Mouse (Mus musculus) myocyte (in vitro differentiated cells): ENCODE measurements around the gene Galnt7. TPM values are rescaled to one million over a fixed set of nuclear protein-coding genes. Genes with fewer than 3 reads are reported as not detected.

Experiments used
- H3K27me3 ChIP-seq: one replicate; pipeline ENCODE4 v1.6.1; 2011; ENCODE audit not compliant: control insufficient read depth, insufficient read depth, insufficient read length
- H3K36me3 ChIP-seq: one replicate; pipeline ENCODE4 v1.6.1; 2011; ENCODE audit not compliant: control insufficient read depth, insufficient read depth
- H3K4me2 ChIP-seq: one replicate; pipeline ENCODE4 v1.6.1; 2011; ENCODE audit warnings: low read depth, control low read depth
- H3K4me3 ChIP-seq: one replicate; pipeline ENCODE4 v1.5.1; 2011; ENCODE audit warnings: mild to moderate bottlenecking, control low read depth, moderate library complexity
- H3K79me2 ChIP-seq: one replicate; pipeline ENCODE4 v1.6.1; 2011; ENCODE audit not compliant: control insufficient read depth, insufficient read depth
- H3ac ChIP-seq: one replicate; pipeline ENCODE4 v1.6.1; 2011; ENCODE audit not compliant: control insufficient read depth, insufficient read length
- CEBPB ChIP-seq: IDR thresholded peaks from 2 replicates; pipeline ENCODE4 v1.6.1; 2011; ENCODE audit warnings: mild to moderate bottlenecking, moderate library complexity; ENCODE audit not compliant: poor library complexity, insufficient read depth, severe bottlenecking
- E2F4 ChIP-seq: IDR thresholded peaks from one replicate; pipeline ENCODE4 v1.6.1; 2011; ENCODE audit warnings: mild to moderate bottlenecking, control low read depth, moderate library complexity; ENCODE audit not compliant: insufficient read depth
- MAX ChIP-seq: IDR thresholded peaks from one replicate; pipeline ENCODE4 v1.6.1; 2011; ENCODE audit warnings: low read depth, mild to moderate bottlenecking, control low read depth
- MYOD1 ChIP-seq, 3 experiments: IDR thresholded peaks; one replicate each; pipeline ENCODE4 v1.6.1; 2011; ENCODE audit warnings: control low read depth in 2 of 3, low read depth in 2 of 3, mild to moderate bottlenecking in 2 of 3, moderate library complexity in 1 of 3; ENCODE audit not compliant: insufficient read length in 2 of 3, control insufficient read depth in 1 of 3
- MYOG ChIP-seq, 3 experiments: IDR thresholded peaks; one replicate each; pipeline ENCODE4 v1.6.1; 2011; ENCODE audit warnings: control low read depth in 2 of 3, low read depth in 2 of 3, mild to moderate bottlenecking in 2 of 3; ENCODE audit not compliant: insufficient read length in 2 of 3, control insufficient read depth in 1 of 3, insufficient read depth in 1 of 3
- POLR2A ChIP-seq: IDR thresholded peaks from one replicate; pipeline ENCODE4 v1.6.1; 2011; ENCODE audit warnings: low read depth, mild to moderate bottlenecking, control low read depth, moderate library complexity; ENCODE audit not compliant: insufficient read length
- POLR2AphosphoS2 ChIP-seq: IDR thresholded peaks from one replicate; pipeline ENCODE4 v1.6.1; 2011; ENCODE audit warnings: low read depth, control low read depth; ENCODE audit not compliant: insufficient read length
- REST ChIP-seq: IDR thresholded peaks from one replicate; pipeline ENCODE4 v1.6.1; 2011; ENCODE audit warnings: mild to moderate bottlenecking, control low read depth, moderate library complexity; ENCODE audit not compliant: insufficient read depth, insufficient read length
- SRF ChIP-seq: IDR thresholded peaks from one replicate; pipeline ENCODE4 v1.6.1; 2011; ENCODE audit warnings: low read depth; ENCODE audit not compliant: control insufficient read depth, insufficient read length
- TCF12 ChIP-seq: IDR thresholded peaks from one replicate; pipeline ENCODE4 v1.6.1; 2011; ENCODE audit warnings: mild to moderate bottlenecking, control low read depth; ENCODE audit not compliant: poor library complexity, insufficient read depth, severe bottlenecking
- TCF3 ChIP-seq: IDR thresholded peaks from one replicate; pipeline ENCODE4 v1.6.1; 2011; ENCODE audit warnings: low read depth, control low read depth; ENCODE audit not compliant: insufficient read length
- USF1 ChIP-seq: IDR thresholded peaks from one replicate; pipeline ENCODE4 v1.6.1; 2011; ENCODE audit warnings: low read depth, mild to moderate bottlenecking, control low read depth, moderate library complexity
- polyA plus RNA-seq: library from polyadenylated mRNA; unstranded; fragments of >200 nt; fragmentation: generic; extraction: Trizol; gene quantifications from one replicate; pipeline ENCODE4 v1.2.1, GENCODE M21; 2012; ENCODE audit warnings: missing spikeins

Gene Galnt7
- polyA plus RNA-seq, 1 experiment, result 3.1 TPM

GRCm38 (mm10) chr8:57660019-57660418 is 7.2 kb upstream of the Galnt7 start:
- no peak overlapping the region for H3K4me2 ChIP-seq
- no peaks in the 10 kb centered on the region for H3K27me3 ChIP-seq
- no peak overlapping the region for H3K4me3 ChIP-seq
- H3ac ChIP-seq, result no peak overlapping the region
- H3K36me3 ChIP-seq, result no peaks in the 10 kb centered on the region
- H3K79me2 ChIP-seq, result no peaks in the 10 kb centered on the region
- no peak for TF ChIP-seq CEBPB
- no peak for TF ChIP-seq MYOG (IDR thresholded peaks at IDR 0.05; ENCODE audit: control insufficient read depth in 1 of 3, insufficient read depth in 1 of 3, insufficient read length in 2 of 3, low read depth in 2 of 3)
- no peak for TF ChIP-seq POLR2A
- TF ChIP-seq MAX, result no peak
- TF ChIP-seq TCF12, result no peak
- TF ChIP-seq MYOD1 (IDR thresholded peaks at IDR 0.05; ENCODE audit: control insufficient read depth in 1 of 3, insufficient read length in 2 of 3, low read depth in 2 of 3), result no peak
- TF ChIP-seq REST, result no peak
- no peak for TF ChIP-seq POLR2AphosphoS2
- no peak for TF ChIP-seq TCF3

GRCm38 (mm10) chr8:57656446-57656845 is 3.6 kb upstream of the Galnt7 start:
- no peaks in the 10 kb centered on the region for H3K27me3 ChIP-seq
- TF ChIP-seq SRF (no peak), E2F4 (no peak), POLR2A (no peak), CEBPB (no peak), USF1 (no peak), POLR2AphosphoS2 (no peak), MAX (no peak)
- peaks cover under 1% of the 10 kb centered on the region for H3K79me2 ChIP-seq
- H3K4me3 ChIP-seq, result no peak overlapping the region
- H3K36me3 ChIP-seq, result no peaks in the 10 kb centered on the region
- H3K4me2 ChIP-seq, result no peak overlapping the region
- no peak overlapping the region for H3ac ChIP-seq

GRCm38 (mm10) chr8:57654146-57654545 is 1.3 kb upstream of the Galnt7 start:
- Histone ChIP-seq H3ac (no peak overlapping the region), H3K36me3 (no peaks in the 10 kb centered on the region), H3K4me2 (no peak overlapping the region), H3K4me3 (no peak overlapping the region), H3K79me2 (peaks cover 20% of the 10 kb centered on the region), H3K27me3 (no peaks in the 10 kb centered on the region)
- TF ChIP-seq POLR2A, result no peak

DNA sequence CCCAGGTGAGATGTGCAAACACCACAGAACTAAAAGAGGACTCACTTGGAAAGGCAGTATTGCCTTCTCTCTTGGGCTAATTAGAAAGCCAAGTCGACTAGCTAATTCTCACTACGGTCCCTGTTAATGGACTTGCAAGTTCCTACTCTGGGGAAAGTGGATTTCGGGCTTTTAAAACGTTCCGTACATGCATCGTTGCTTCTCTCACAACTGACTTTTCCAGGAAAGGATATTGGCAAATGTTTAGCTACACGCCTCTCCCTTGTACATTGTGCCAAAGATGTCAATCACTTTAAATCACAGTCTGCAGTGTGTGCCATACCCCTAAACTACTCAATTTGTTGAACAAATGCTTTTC is 915 bp upstream of the Galnt7 start:
- Histone ChIP-seq H3K36me3 (no peaks in the 10 kb centered on the region), H3ac (no peak overlapping the region)

DNA sequence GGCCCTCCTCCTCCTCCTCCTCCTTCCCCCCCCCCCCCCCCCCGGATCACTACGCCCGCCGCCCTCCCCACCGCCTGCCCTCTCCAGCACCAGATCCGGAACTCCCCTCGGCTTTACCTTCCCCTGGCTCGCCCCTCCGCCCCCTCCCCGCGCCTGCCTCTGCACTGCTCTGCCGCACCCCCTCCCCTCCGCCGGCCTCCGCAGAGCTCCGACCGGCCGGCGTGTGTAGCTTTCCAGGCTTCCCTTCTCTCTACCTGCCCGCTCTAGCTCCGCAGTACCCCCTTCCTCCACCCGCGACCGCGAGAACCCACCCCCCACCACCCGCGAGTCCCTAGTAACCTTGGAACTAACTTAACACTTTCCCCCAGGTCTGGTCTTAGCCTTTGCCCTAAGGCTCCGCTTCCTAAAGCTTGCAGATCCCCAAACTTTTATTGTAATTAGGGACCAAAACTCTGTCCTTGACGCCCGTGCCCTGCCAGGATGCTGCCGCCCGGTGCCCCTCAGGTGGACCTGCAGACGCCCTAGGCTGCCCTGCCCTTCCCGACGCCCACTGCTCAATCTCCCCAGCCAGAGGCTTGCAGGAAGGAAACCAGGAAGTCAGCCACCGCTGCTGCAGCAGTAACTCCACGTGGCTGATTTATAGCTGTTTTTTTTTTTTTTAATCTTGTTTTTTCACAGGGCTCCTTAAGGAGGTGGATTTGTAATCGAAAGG is 380 bp upstream of the Galnt7 start:
- Histone ChIP-seq H3K27me3 (no peaks in the 10 kb centered on the region), H3K4me3 (peak overlapping the region; percentile 37), H3K36me3 (no peaks in the 10 kb centered on the region), H3K79me2 (peaks cover 20% of the 10 kb centered on the region), H3ac (peak overlapping the region; percentile 91), H3K4me2 (peak overlapping the region; percentile 71)
- TF ChIP-seq POLR2AphosphoS2 (peak; percentile 1), TCF12 (no peak), SRF (no peak), MYOD1 (IDR thresholded peaks at IDR 0.05; ENCODE audit: control insufficient read depth in 1 of 3, insufficient read length in 2 of 3, low read depth in 2 of 3) (no peak), POLR2A (no peak), MAX (no peak)

More for the DNA sequence above, 915 bp upstream of the Galnt7 start:
- Histone ChIP-seq H3K27me3 (no peaks in the 10 kb centered on the region), H3K4me3 (peak overlapping the region; percentile 37), H3K4me2 (peak overlapping the region; percentile 71), H3K79me2 (peaks cover 20% of the 10 kb centered on the region)
- TF ChIP-seq MYOG (IDR thresholded peaks at IDR 0.05; ENCODE audit: control insufficient read depth in 1 of 3, insufficient read depth in 1 of 3, insufficient read length in 2 of 3, low read depth in 2 of 3) (no peak), SRF (no peak), USF1 (no peak), POLR2AphosphoS2 (no peak), E2F4 (no peak), CEBPB (no peak), MAX (no peak), POLR2A (no peak), MYOD1 (IDR thresholded peaks at IDR 0.05; ENCODE audit: control insufficient read depth in 1 of 3, insufficient read length in 2 of 3, low read depth in 2 of 3) (no peak), REST (no peak), TCF3 (no peak), TCF12 (no peak)
